Mouse (Mus musculus): ENCODE measurements around the gene Nfic. TPM values are rescaled to one million over a fixed set of nuclear protein-coding genes. Genes with fewer than 3 reads are reported as not detected.
A peak's percentile ranks its signal among the peaks of the same experiment; 100 is the strongest.

The Nfic gene
- polyA plus RNA-seq, 1 experiment from 2014 or later = 21.4 TPM

DNA sequence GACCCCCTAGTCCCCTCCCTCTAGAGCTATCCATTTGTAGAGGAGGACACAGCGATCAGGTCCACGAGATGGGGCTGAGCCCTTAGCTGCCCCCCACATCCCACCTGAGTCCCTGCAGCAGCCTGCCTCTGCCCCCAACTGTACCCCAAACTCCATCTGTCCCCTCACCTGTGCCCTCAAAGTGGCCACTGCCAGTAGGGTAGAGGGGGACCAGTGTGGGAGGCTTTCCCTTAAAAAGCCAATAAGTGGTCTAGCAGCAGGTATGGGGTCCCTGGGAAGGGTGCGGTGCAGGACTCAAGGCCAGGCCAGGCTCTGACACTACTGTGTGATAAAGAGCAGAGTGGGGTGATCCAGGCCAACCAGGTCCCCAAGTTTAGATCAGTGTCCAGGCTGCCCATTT is 28.1 kb downstream of the Nfic start:
- H3K4me3 ChIP-seq (ENCODE audit: low read depth, low read length) = peak overlapping the region; percentile 45
- H3K27me3 ChIP-seq (replicated peaks; ENCODE audit: control insufficient read depth, insufficient read depth, low read length) = peaks cover 66% of the 10 kb centered on the region
- no peaks in the 10 kb centered on the region for H3K36me3 ChIP-seq (ENCODE audit: control insufficient read depth, insufficient read depth, low read length)
- DNase-seq (ENCODE audit: low spot score) (peak; percentile 35), ATAC-seq (replicated peaks; ENCODE audit: low FRiP score) (no peak)
- H3K4me2 ChIP-seq = peak overlapping the region; percentile 54
- H3K9ac ChIP-seq (ENCODE audit: low read depth, low read length) = peak overlapping the region; percentile 18; the same call in 1 of the 2 replicates
- 31% methylated on average over 3 of the region's 3 CpGs for WGBS
- no peak overlapping the region for H3K27ac ChIP-seq (ENCODE audit: low read depth, low read length)
- no peaks in the 10 kb centered on the region for H3K9me3 ChIP-seq (ENCODE audit: control insufficient read depth, low read length)
- peaks cover 18% of the 10 kb centered on the region for H3K4me1 ChIP-seq (replicated peaks; ENCODE audit: control insufficient read depth, insufficient read depth, low read length)

DNA sequence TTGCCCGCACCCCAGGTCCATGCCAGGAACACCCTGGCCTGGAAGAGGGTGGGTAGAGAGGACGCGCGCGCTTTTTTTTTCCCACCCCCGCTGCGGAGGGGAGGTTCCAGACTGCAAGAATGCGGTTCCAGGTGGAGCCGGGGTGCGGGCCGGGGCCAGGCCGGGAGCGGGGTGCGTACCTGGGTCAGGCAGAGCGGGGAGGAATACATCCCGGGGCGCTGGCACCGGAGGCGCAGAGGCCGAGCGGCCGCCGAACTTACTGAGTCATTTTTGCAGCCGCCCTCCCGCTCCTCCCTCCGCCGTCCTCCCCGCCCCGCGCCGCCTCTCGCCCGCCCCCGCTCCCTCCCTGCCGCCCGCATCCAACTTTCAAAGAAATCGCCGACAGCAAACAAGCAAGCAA is 28.5 kb downstream of the Nfic start:
- peak overlapping the region; percentile 45 for H3K4me3 ChIP-seq (ENCODE audit: low read depth, low read length)
- DNase-seq (ENCODE audit: low spot score) (peak; percentile 55), ATAC-seq (replicated peaks; ENCODE audit: low FRiP score) (no peak)
- H3K9me3 ChIP-seq (ENCODE audit: control insufficient read depth, low read length) = no peaks in the 10 kb centered on the region
- peak overlapping the region; percentile 54 for H3K4me2 ChIP-seq
- H3K9ac ChIP-seq (ENCODE audit: low read depth, low read length) = peak overlapping the region; percentile 18
- H3K36me3 ChIP-seq (ENCODE audit: control insufficient read depth, insufficient read depth, low read length) = no peaks in the 10 kb centered on the region
- peaks cover 68% of the 10 kb centered on the region for H3K27me3 ChIP-seq (replicated peaks; ENCODE audit: control insufficient read depth, insufficient read depth, low read length)
- H3K4me1 ChIP-seq (replicated peaks; ENCODE audit: control insufficient read depth, insufficient read depth, low read length) = peaks cover 18% of the 10 kb centered on the region
- WGBS = 1% methylated on average over 38 of the region's 38 CpGs
- no peak overlapping the region for H3K27ac ChIP-seq (ENCODE audit: low read depth, low read length)

GRCm38 (mm10) chr10:81426081-81426671 is 29.3 kb downstream of the Nfic start:
- H3K9me3 ChIP-seq (ENCODE audit: control insufficient read depth, low read length) = no peaks in the 10 kb centered on the region
- H3K27ac ChIP-seq (ENCODE audit: low read depth, low read length) = no peak overlapping the region
- no peak for ATAC-seq (replicated peaks; ENCODE audit: low FRiP score)
- H3K36me3 ChIP-seq (ENCODE audit: control insufficient read depth, insufficient read depth, low read length) = no peaks in the 10 kb centered on the region
- WGBS = 3% methylated on average over 29 of the region's 33 CpGs
- peaks cover 18% of the 10 kb centered on the region for H3K4me1 ChIP-seq (replicated peaks; ENCODE audit: control insufficient read depth, insufficient read depth, low read length)
- peak overlapping the region; percentile 54 for H3K4me2 ChIP-seq
- H3K27me3 ChIP-seq (replicated peaks; ENCODE audit: control insufficient read depth, insufficient read depth, low read length) = peaks cover 62% of the 10 kb centered on the region
- H3K4me3 ChIP-seq (ENCODE audit: low read depth, low read length) = peak overlapping the region; percentile 45
- peak; percentile 34 for DNase-seq (ENCODE audit: low spot score)
- H3K9ac ChIP-seq (ENCODE audit: low read depth, low read length) = peak overlapping the region; percentile 18; the same call in 1 of the 2 replicates

DNA sequence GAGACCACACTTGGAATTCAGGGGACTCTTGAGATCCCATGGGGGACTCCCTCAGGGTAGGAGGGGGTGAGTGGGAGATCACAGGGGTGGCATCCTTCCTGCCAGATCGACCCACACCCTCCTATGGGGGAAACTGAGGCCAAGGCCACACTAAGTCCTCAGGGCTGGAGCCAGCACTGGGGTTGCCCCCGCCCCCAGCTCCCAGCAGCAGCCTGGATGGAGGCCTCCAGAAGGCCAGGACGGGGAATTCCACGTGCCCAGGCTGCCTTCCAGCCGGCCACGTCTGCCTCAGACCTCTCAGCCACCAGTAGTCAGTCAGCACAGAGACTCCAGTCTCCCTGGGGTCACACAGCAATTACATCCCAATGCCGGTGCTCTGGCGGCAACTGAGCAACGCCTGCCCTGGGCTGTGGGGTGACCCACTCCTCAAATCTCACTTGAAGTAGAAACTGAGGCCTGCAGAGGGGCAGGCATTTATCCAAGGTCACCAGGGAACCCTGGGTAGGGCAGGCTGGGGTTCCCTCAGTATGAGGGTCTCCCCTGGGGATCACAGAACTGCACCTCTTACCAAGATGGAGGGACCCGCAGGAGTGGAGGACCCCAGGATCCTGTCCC is 30.1 kb downstream of the Nfic start:
- no peak overlapping the region for H3K9ac ChIP-seq (ENCODE audit: low read depth, low read length)
- no peaks in the 10 kb centered on the region for H3K36me3 ChIP-seq (ENCODE audit: control insufficient read depth, insufficient read depth, low read length)
- peaks cover 59% of the 10 kb centered on the region for H3K27me3 ChIP-seq (replicated peaks; ENCODE audit: control insufficient read depth, insufficient read depth, low read length)
- no peak overlapping the region for H3K27ac ChIP-seq (ENCODE audit: low read depth, low read length)
- H3K4me1 ChIP-seq (replicated peaks; ENCODE audit: control insufficient read depth, insufficient read depth, low read length) = peaks cover 14% of the 10 kb centered on the region
- WGBS = 41% methylated on average over 10 of the region's 10 CpGs
- peak; percentile 33 for DNase-seq (ENCODE audit: low spot score)
- H3K4me2 ChIP-seq = peak overlapping the region; percentile 54
- ATAC-seq (replicated peaks; ENCODE audit: low FRiP score) = no peak
- no peak overlapping the region for H3K4me3 ChIP-seq (ENCODE audit: low read depth, low read length)
- no peaks in the 10 kb centered on the region for H3K9me3 ChIP-seq (ENCODE audit: control insufficient read depth, low read length)

DNA sequence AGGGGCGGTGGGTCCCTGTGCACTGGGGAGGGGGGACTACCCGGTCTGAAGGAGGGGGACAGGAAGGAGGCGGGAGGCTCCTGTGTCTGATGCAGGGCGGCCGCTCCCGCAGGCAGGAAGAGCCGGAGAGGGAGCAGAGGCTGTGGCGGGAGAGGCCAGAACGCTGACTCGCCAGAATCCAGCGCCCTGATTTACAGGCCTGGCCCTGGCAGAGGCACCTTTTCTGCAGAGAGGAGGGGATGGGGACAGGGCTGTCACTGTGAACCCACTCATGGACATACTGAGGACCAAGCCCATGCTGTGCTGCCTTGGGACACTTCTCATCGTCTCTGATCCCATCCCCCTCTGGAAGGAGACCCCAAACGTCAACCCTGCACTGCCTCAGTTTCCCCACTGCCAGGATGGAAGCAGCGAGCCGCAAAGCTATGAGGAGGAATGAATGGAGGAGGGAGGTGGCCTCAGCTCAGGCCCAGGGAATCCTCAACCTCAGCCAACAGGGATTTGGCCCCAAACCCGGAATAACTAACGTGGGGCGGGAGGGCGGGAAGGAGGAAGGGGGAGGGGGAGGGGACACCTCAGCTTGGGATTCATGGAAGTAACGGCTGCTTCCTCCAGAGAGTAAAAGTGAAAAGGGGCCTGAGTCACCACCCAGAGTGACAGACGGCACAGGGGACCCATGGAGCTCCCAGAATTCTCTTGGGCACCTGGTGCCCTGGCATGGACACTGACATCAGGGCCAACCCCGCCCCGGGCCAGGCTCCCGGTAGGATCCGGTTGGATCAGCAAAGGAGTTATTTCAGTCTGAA is 31.0 kb downstream of the Nfic start:
- H3K9ac ChIP-seq (ENCODE audit: low read depth, low read length) = no peak overlapping the region
- H3K27me3 ChIP-seq (replicated peaks; ENCODE audit: control insufficient read depth, insufficient read depth, low read length) = peaks cover 59% of the 10 kb centered on the region
- no peak overlapping the region for H3K4me3 ChIP-seq (ENCODE audit: low read depth, low read length)
- H3K27ac ChIP-seq (ENCODE audit: low read depth, low read length) = no peak overlapping the region
- ATAC-seq (replicated peaks; ENCODE audit: low FRiP score) (0 out of 2 replicates have a peak, but pooled peaks have one; percentile 7), DNase-seq (ENCODE audit: low spot score) (peak; percentile 36)
- 9% methylated on average over 25 of the region's 25 CpGs for WGBS
- no peaks in the 10 kb centered on the region for H3K36me3 ChIP-seq (ENCODE audit: control insufficient read depth, insufficient read depth, low read length)
- H3K4me2 ChIP-seq = peak overlapping the region; percentile 21
- H3K9me3 ChIP-seq (ENCODE audit: control insufficient read depth, low read length) = no peaks in the 10 kb centered on the region
- H3K4me1 ChIP-seq (replicated peaks; ENCODE audit: control insufficient read depth, insufficient read depth, low read length) = peaks cover 14% of the 10 kb centered on the region

- no peak overlapping the region for H3K4me3 ChIP-seq (ENCODE audit: low read depth, low read length)
- no peak overlapping the region for H3K9ac ChIP-seq (ENCODE audit: low read depth, low read length)
- H3K9me3 ChIP-seq (ENCODE audit: control insufficient read depth, low read length) = no peaks in the 10 kb centered on the region
- no peak for ATAC-seq (replicated peaks; ENCODE audit: low FRiP score)
- H3K36me3 ChIP-seq (ENCODE audit: control insufficient read depth, insufficient read depth, low read length) = no peaks in the 10 kb centered on the region
- H3K4me1 ChIP-seq (replicated peaks; ENCODE audit: control insufficient read depth, insufficient read depth, low read length) = peaks cover 15% of the 10 kb centered on the region
- DNase-seq (ENCODE audit: low spot score) = no peak
- whole genome bisulfite sequencing = 48% methylated on average over 4 of the region's 4 CpGs
- H3K4me2 ChIP-seq = no peak overlapping the region
- peaks cover 59% of the 10 kb centered on the region for H3K27me3 ChIP-seq (replicated peaks; ENCODE audit: control insufficient read depth, insufficient read depth, low read length)
- no peak overlapping the region for H3K27ac ChIP-seq (ENCODE audit: low read depth, low read length)
Measured at GRCm38 (mm10) chr10:81423476-81424245, 31.8 kb downstream of the Nfic start.

DNA sequence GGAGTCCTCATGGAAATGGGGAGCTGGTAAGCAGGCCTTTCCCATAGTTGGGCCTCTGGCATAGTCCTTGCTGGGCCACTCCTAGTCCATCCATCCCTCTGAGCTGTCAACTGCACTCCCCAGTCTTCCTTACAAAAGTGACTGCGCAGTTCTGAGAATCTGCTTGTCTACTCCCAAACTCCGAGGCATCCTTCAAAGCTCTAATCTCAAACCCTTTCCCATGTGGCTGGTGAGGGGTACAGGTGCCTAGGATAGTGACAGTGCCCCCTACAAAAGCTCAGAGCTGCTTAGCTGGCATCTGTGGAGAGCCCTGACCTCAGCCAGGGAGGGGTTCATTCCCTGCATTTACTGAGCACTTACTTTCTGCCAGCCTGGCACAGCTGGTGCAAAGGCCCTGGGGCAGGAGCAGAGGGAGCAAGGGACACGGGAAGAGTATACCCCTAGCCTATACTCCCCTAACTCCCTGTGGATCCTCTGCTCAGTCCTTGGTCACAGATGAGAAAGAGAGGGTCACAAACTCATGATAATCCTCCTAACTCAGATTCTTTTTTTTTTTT is 32.7 kb downstream of the Nfic start:
- DNase-seq (ENCODE audit: low spot score) (no peak), ATAC-seq (replicated peaks; ENCODE audit: low FRiP score) (no peak)
- no peaks in the 10 kb centered on the region for H3K9me3 ChIP-seq (ENCODE audit: control insufficient read depth, low read length)
- no peak overlapping the region for H3K4me3 ChIP-seq (ENCODE audit: low read depth, low read length)
- peaks cover 19% of the 10 kb centered on the region for H3K4me1 ChIP-seq (replicated peaks; ENCODE audit: control insufficient read depth, insufficient read depth, low read length)
- H3K4me2 ChIP-seq = no peak overlapping the region
- H3K27me3 ChIP-seq (replicated peaks; ENCODE audit: control insufficient read depth, insufficient read depth, low read length) = peaks cover 52% of the 10 kb centered on the region
- H3K27ac ChIP-seq (ENCODE audit: low read depth, low read length) = no peak overlapping the region
- H3K36me3 ChIP-seq (ENCODE audit: control insufficient read depth, insufficient read depth, low read length) = no peaks in the 10 kb centered on the region
- WGBS = 76% methylated on average over 3 of the region's 3 CpGs
- no peak overlapping the region for H3K9ac ChIP-seq (ENCODE audit: low read depth, low read length)

DNA sequence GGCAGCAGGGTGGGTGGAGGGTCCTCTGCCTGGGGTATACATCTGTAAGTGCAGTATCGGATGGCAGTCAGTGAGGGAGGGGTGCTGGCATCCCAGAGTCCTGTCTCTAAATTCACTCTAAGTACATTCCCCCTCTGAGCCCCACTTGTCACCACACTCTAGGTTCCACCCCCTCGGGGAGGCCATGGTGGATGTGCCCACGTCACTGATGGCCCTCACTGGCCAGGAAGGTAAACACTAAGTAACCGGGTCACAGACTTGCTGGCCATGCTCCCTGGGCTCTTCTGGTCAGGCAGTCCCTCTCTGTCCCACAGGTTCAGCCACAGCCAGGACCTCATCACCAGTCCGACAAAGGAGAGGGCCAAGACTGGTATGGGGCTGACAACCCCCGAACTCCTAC is 33.2 kb downstream of the Nfic start:
- H3K4me1 ChIP-seq (replicated peaks; ENCODE audit: control insufficient read depth, insufficient read depth, low read length) = peaks cover 25% of the 10 kb centered on the region
- no peaks in the 10 kb centered on the region for H3K36me3 ChIP-seq (ENCODE audit: control insufficient read depth, insufficient read depth, low read length)
- no peaks in the 10 kb centered on the region for H3K9me3 ChIP-seq (ENCODE audit: control insufficient read depth, low read length)
- peaks cover 46% of the 10 kb centered on the region for H3K27me3 ChIP-seq (replicated peaks; ENCODE audit: control insufficient read depth, insufficient read depth, low read length)
- no peak overlapping the region for H3K27ac ChIP-seq (ENCODE audit: low read depth, low read length)
- DNase-seq (ENCODE audit: low spot score) (no peak), ATAC-seq (replicated peaks; ENCODE audit: low FRiP score) (no peak)
- 69% methylated on average over 6 of the region's 6 CpGs for WGBS
- H3K4me2 ChIP-seq = no peak overlapping the region
- H3K9ac ChIP-seq (ENCODE audit: low read depth, low read length) = no peak overlapping the region; the same call in 1 of the 2 replicates
- no peak overlapping the region for H3K4me3 ChIP-seq (ENCODE audit: low read depth, low read length)
